Mouse (Mus musculus) spleen, adult 2 months (tissue): ENCODE data around the gene Dut. TPM values are rescaled to one million over a fixed set of nuclear protein-coding genes. Genes with fewer than 3 reads are reported as not detected.
A peak's percentile ranks its signal among the peaks of the same experiment; 100 is the strongest.

Source experiments
- DNase-seq, 2 experiments: peaks; one replicate each; pipeline versions ENCODE4 v3.0.0 to v3.0.0-alpha.2; 2012 to 2021; ENCODE audit warnings: low spot score in 2 of 2, low read depth in 1 of 2
- H3K27ac ChIP-seq: fragments of 200-500 bp; 2 replicates; pipeline ENCODE4 v1.5.1; 2012; ENCODE audit warnings: low read length, inconsistent platforms; ENCODE audit not compliant: insufficient read depth
- H3K27me3 ChIP-seq: fragments of 200-500 bp; 2 replicates; pipeline ENCODE4 v1.6.1; 2012; ENCODE audit warnings: mild to moderate bottlenecking, moderate library complexity, low read length, inconsistent platforms; ENCODE audit not compliant: control insufficient read depth, insufficient read depth
- H3K36me3 ChIP-seq: fragments of 200-500 bp; 2 replicates; pipeline ENCODE4 v1.6.1; 2012; ENCODE audit warnings: mild to moderate bottlenecking, low read length, inconsistent platforms; ENCODE audit not compliant: control insufficient read depth, insufficient read depth
- H3K4me1 ChIP-seq: fragments of 200-500 bp; 2 replicates; pipeline ENCODE4 v1.6.1; 2011; ENCODE audit warnings: inconsistent platforms; ENCODE audit not compliant: control insufficient read depth, insufficient read depth, insufficient read length
- H3K4me3 ChIP-seq: fragments of 200-500 bp; 2 replicates; pipeline ENCODE4 v1.5.1; 2011; ENCODE audit warnings: mild to moderate bottlenecking, inconsistent platforms; ENCODE audit not compliant: insufficient read depth, insufficient read length; ENCODE audit errors: extremely low read depth
- CTCF ChIP-seq: fragments of 200-500 bp; IDR thresholded peaks from 2 replicates; pipeline ENCODE4 v1.5.1; 2011; ENCODE audit warnings: mild to moderate bottlenecking, inconsistent platforms; ENCODE audit not compliant: insufficient read depth, insufficient read length, insufficient replicate concordance; ENCODE audit errors: extremely low read depth
- POLR2A ChIP-seq: fragments of 200-500 bp; IDR thresholded peaks from 2 replicates; pipeline ENCODE4 v1.6.1; 2011; ENCODE audit warnings: low read depth, low read length, inconsistent platforms
- WGBS: fragments of 180-500 bp; shearing (Covaris S2); methylation state at CpG from one replicate; pipeline ENCODE4 v1.1.7; 2018; 5-methylcytosine and 5-hydroxymethylcytosine counted together
- polyA plus RNA-seq: library from polyadenylated mRNA; depleted of rRNA; stranded (reverse); fragments of >200 nt; gene quantifications from 2 replicates; pipeline ENCODE4 v1.2.3, GENCODE M21; 2012

Gene Dut
- polyA plus RNA-seq, 1 experiment, result 14.3 TPM

GRCm38 (mm10) chr2:125245545-125246285, 1.3 kb upstream of the Dut start:
- no peak for DNase-seq
- WGBS, result 94% methylated on average over 3 of the region's 3 CpGs
- TF ChIP-seq POLR2A (no peak), CTCF (no peak)
- no peak overlapping the region for H3K27ac ChIP-seq
- H3K27me3 ChIP-seq, result no peaks in the 10 kb centered on the region
- no peak overlapping the region for H3K4me3 ChIP-seq
- H3K36me3 ChIP-seq, result no peaks in the 10 kb centered on the region; the same call in 1 of the 2 replicates
- H3K4me1 ChIP-seq, result peaks cover 6% of the 10 kb centered on the region; the same call in 1 of the 2 replicates

DNA sequence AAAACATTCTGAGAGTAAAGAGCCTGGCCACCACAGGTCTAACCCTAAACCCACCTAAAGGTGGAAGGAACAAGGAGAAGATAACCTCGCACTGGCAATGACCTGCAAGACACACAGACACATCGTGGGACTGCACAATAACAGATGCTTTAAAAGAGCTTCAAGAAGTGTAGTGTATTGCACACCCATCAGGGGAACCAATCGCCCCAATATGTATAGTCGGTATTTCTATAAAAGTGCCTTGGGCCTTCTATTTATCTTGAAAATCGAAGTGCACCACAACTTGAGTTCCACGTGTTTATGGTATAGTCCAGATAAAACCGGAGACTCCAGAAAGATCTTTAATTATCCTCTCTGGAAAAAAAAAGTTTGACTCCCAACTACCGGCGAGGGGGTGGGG, 321 bp upstream of the Dut start:
- Histone ChIP-seq H3K27ac (no peak overlapping the region), H3K4me1 (peaks cover 6% of the 10 kb centered on the region; the same call in 1 of the 2 replicates), H3K36me3 (no peaks in the 10 kb centered on the region; the same call in 1 of the 2 replicates), H3K4me3 (no peak overlapping the region), H3K27me3 (no peaks in the 10 kb centered on the region)
- TF ChIP-seq CTCF (no peak), POLR2A (no peak)
- DNase-seq, result no peak
- 14% methylated on average over 9 of the region's 9 CpGs for WGBS

GRCm38 (mm10) chr2:125247962-125248235, 909 bp downstream of the Dut start:
- Histone ChIP-seq H3K27ac (peak overlapping the region; percentile 71), H3K4me3 (peak overlapping the region; percentile 68), H3K4me1 (peaks cover 6% of the 10 kb centered on the region; the same call in 1 of the 2 replicates), H3K27me3 (no peaks in the 10 kb centered on the region), H3K36me3 (no peaks in the 10 kb centered on the region; the same call in 1 of the 2 replicates)
- TF ChIP-seq POLR2A (no peak), CTCF (no peak)
- 1% methylated on average over 9 of the region's 9 CpGs for WGBS
- DNase-seq, result no peak

DNA sequence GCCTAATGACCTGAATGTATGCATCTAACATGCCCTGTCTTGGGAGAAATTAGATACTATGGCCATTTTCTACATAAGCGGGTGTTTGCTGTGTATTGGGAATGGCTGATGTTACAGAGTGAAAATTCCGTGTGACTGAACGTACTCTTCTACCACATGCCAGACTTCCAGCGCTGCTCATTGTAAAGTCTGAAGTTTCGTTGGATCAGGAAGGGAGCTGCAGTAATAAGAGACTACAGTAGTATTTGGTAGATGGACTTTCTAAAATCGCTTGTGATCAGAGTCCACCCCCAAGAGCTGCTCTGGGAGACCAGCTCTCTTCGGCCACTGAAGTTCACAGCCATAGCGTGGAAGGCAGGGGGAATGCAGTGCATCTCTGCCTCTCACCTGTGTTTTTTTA, 1.3 kb downstream of the Dut start:
- peak overlapping the region; percentile 68 for H3K4me3 ChIP-seq
- WGBS, result 9% methylated on average over 8 of the region's 8 CpGs
- H3K4me1 ChIP-seq, result peaks cover 6% of the 10 kb centered on the region; the same call in 1 of the 2 replicates
- no peak for TF ChIP-seq POLR2A
- TF ChIP-seq CTCF, result no peak
- peaks cover under 1% of the 10 kb centered on the region; the same call in 1 of the 2 replicates for H3K36me3 ChIP-seq
- no peak overlapping the region for H3K27ac ChIP-seq
- no peaks in the 10 kb centered on the region for H3K27me3 ChIP-seq
- no peak for DNase-seq

- Histone ChIP-seq H3K36me3 (peaks cover 5% of the 10 kb centered on the region), H3K4me3 (no peak overlapping the region), H3K27me3 (no peaks in the 10 kb centered on the region), H3K27ac (no peak overlapping the region), H3K4me1 (peaks cover 6% of the 10 kb centered on the region; the same call in 1 of the 2 replicates)
- DNase-seq, result no peak
- 78% methylated on average over 4 of the region's 4 CpGs for WGBS
- TF ChIP-seq POLR2A, result no peak
- TF ChIP-seq CTCF, result no peak
Observed at GRCm38 (mm10) chr2:125249339-125249738, 2.3 kb downstream of the Dut start.

DNA sequence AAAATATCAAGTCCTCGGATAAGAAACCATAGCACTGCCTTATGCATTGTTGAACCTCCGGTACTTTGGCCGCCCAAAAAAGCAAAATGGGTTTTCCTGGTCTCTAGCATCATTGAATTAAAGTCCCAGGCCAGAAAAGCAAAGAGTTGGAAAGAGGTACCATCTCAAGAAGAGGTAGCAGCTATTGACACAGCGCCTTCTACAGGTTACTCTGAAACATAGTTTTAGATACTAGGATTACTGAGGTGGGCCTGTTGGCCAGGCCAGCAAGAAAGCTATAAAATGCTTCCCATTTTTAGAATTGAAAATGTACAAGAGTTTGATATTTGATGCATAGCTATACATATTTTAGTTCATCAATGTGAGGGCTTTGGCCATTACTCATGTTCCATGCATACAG, 2.9 kb downstream of the Dut start:
- WGBS, result 85% methylated on average over 4 of the region's 4 CpGs
- no peak for DNase-seq
- Histone ChIP-seq H3K4me3 (no peak overlapping the region), H3K36me3 (peaks cover 5% of the 10 kb centered on the region), H3K27me3 (no peaks in the 10 kb centered on the region), H3K27ac (no peak overlapping the region), H3K4me1 (peaks cover 6% of the 10 kb centered on the region; the same call in 1 of the 2 replicates)
- TF ChIP-seq POLR2A (no peak), CTCF (no peak)

DNA sequence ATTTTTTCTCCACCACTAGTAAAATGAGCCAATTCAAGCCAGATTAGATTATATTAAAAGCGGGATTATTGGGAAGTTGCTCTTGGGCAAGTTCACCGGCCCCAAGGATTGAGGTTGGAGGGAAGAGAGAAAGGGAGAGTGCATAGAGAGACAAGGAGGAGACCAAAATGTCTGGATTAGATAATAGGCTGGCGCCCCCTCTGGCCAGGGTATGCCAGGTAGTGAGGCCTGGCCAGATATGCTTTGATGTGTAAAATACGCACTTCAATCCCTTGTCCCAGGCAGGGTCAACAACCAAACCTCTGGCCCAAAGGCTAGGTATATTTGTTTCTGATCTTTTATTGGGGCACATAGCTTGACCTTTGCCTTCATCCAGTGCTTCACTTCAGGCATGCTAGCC, 4.8 kb downstream of the Dut start:
- Histone ChIP-seq H3K27ac (no peak overlapping the region), H3K27me3 (no peaks in the 10 kb centered on the region), H3K36me3 (peaks cover 7% of the 10 kb centered on the region), H3K4me1 (peaks cover 5% of the 10 kb centered on the region; the same call in 1 of the 2 replicates), H3K4me3 (no peak overlapping the region)
- no peak for DNase-seq
- 94% methylated on average over 4 of the region's 4 CpGs for WGBS
- TF ChIP-seq POLR2A, result no peak
- peak; percentile 13; the same call in 1 of the 2 replicates for TF ChIP-seq CTCF
